Mouse (Mus musculus) kidney, adult 2 months (tissue): ENCODE data around the gene Masp2.

ENCODE experiments used
- CTCF ChIP-seq: fragments of 200-500 bp; conservative IDR thresholded peaks from 2 replicates; pipeline ENCODE4 v1.5.1; 2011; ENCODE audit warnings: low read depth, mild to moderate bottlenecking, control low read depth, low read length, moderate library complexity, mixed read lengths; ENCODE audit not compliant: insufficient read depth, insufficient read length
- POLR2A ChIP-seq: fragments of 200-500 bp; IDR thresholded peaks from one replicate; pipeline ENCODE4 v1.6.1; 2011; ENCODE audit warnings: low read depth, low read length, control low read depth

DNA sequence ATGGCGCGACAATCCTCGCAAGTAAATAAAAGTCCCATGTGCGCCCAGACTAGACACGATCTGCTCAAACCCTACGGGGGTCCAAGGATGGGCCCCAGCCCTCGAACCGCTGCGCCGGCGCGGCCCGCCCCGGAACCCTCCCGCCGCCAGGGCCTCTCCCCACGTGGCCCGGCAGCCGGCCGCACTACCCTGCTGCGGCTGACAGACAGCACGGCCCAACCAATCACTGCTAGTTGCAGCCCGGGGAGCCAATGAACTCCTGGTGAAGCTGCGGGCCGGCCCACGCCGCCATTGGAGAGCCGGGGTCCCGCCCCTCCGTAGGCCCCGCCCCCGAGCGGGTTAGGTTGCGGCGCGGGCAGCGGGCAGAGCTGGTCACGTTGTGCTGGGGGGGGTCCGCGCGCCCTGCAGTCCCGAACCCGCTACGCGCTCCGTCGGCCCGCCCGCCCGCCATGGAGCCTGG, 11.2 kb upstream of the Masp2 start, which contains the start of gene Srm:
- TF ChIP-seq CTCF: no peak
- TF ChIP-seq POLR2A: no peak
